Mouse (Mus musculus): ENCODE data around the gene Thap8.

Gene Thap8

DNA sequence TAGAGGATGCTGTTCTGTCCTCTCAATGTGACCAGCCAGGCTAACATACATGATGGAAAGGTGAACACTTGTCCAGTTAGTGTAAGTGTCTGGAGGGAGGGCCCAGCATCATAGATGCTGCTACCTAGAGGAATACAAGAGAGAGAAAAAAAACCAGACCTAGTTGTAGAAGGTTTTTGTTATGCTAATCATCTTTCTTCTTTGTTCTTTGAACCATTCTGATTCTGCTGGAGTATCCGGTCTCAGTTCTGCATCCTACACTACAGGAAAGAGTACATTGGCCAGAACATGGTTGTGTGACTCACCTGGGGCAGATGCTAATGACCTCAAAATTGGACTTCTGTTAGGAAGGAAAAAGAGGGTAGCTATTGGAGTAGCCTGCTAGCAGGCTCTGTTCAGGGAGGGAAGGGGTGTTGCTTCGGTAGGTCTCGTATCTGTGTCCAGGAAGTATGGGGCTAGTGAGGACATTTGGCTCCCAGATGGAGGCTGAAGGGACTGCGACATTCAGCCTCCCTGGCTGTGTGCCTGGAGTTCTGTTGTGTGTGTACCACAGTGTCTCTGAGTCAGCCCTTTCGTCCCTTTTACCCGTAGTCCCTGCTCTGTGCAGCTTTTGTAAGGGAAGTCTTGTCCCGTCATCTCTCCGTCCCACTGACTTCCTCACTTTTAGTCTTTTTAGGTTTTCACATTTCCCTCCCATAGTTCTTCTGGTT lies 7.0 kb downstream of the Thap8 start:
- DNase-seq (ENCODE audit: low spot score), result no peak

- no peak for DNase-seq (ENCODE audit: low spot score)
Measured at GRCm38 (mm10) chr7:30288046-30288445, 8.2 kb downstream of the Thap8 start.

DNA sequence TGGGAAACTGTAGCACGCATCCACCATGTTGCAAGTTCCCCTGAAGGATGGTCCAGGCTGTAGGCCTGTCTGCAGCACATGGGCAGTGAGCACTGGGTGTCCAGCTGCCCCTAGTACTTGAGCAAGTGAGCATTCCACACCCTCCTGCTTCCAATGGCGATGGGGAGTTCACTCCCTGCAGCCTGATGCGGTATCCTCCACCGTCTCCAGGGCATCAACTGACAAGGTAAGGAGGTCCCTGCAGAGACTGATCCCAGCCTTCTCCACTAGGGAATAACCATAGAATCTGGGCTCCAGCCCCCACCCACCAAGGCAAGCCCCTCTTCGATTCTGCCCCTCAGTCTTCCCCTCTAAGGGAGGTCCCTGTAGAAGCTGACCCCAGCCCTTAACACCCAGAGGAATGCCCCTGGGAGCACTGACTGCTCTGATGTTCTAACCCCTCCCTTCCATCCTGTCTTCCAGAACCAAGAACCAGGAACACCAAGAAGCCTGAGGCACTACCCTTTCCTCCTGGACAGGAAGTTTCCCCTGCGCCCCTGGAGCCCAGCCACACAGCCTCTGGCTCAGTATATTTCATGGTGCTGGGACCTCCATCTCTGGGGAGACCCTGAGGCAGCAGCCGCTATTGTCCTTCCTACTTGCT lies 9.3 kb downstream of the Thap8 start:
- no peak for DNase-seq (ENCODE audit: low spot score)

- DNase-seq (ENCODE audit: low spot score), result no peak
Measured at GRCm38 (mm10) chr7:30289714-30290399, 10.0 kb downstream of the Thap8 start.

GRCm38 (mm10) chr7:30291215-30292131 lies 11.6 kb downstream of the Thap8 start, which contains the start of gene Clip3:
Gene Clip3, plus strand, starts transcription at chr7:30291728.
- DNase-seq (ENCODE audit: low spot score), result no peak

DNA sequence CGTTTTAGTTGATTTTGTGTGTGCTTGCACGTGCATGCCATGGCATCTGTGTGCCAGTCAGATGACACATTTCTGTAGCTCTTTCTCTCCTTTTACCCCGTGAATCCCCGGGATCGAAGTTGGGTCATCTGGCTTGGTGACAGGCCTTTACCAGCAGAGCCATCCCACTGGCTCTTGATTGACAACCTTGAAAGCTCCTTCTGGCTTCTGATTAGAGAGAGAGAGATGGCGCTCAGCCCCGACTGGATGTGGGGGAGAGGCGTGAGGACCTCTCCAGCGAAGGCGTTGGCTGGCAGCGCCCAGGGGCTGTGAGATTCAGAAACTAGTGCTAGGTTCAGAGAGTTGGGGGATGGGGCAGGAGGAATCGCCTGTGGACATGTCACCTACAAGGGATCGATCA lies 13.9 kb downstream of the Thap8 start:
- no peak for DNase-seq (ENCODE audit: low spot score)

DNA sequence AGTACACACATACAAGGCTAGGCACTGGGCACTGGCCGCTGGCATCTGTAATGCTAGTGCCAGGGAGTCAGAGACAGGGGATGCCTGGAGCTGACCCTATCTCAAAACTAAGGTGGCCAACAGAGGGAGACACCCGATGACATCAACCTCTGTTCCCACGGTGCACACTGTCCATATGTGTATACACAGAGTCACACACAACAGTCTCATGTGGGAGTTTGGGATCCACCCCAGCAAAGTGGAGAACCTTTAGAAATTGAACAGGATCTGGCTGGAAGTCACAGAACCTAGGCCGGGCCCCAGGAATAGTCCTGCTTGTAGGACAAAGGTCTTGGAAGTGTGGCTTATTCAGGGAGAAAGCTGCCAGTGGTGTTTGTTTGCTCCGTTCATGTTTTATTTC lies 14.4 kb downstream of the Thap8 start:
- no peak for DNase-seq (ENCODE audit: low spot score)

GRCm38 (mm10) chr7:30295103-30295502 lies 15.2 kb downstream of the Thap8 start:
- no peak for DNase-seq (ENCODE audit: low spot score)

GRCm38 (mm10) chr7:30296816-30297215 lies 16.9 kb downstream of the Thap8 start:
- no peak for DNase-seq (ENCODE audit: low spot score)

DNA sequence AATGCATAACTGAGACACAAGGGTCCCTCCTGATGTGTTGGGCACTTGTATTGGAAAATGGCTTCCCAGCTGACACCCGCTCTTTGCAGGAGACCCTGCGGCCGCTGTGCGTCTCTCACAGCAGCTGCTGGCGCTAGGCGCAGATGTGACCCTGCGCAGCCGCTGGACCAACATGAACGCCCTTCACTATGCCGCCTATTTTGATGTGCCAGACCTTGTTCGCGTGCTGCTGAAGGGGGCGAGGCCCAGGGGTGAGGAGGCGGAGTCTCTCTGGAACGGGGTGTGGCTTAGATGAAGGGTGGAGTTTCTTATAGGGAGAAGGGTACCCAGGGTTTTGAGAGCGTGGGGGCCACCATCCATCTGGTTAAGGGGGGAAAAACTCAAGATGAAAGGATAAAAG lies 17.4 kb downstream of the Thap8 start:
- no peak for DNase-seq (ENCODE audit: low spot score)

DNA sequence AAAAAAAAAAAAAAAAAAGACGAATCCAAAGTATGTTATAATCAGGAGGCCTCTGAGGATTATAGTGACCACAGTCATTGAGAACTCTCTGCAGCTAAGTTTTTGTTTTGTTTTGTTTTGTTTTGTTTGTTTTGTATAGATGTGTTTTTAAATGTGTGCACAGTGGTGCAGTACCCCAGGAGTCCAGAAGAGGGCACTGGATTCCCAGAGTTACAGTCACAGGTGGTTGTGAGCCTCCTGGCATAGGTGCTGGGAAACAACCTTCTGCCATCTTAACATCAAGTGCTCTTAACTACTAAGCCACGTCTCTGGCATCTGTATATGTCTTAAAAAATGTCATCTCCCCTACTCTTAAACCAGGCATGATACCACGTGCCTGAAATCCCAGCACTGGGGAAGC lies 21.0 kb downstream of the Thap8 start:
- DNase-seq (ENCODE audit: low spot score), result peak; percentile 42

GRCm38 (mm10) chr7:30306083-30306779 lies 26.3 kb downstream of the Thap8 start:
- DNase-seq (ENCODE audit: low spot score), result no peak

DNA sequence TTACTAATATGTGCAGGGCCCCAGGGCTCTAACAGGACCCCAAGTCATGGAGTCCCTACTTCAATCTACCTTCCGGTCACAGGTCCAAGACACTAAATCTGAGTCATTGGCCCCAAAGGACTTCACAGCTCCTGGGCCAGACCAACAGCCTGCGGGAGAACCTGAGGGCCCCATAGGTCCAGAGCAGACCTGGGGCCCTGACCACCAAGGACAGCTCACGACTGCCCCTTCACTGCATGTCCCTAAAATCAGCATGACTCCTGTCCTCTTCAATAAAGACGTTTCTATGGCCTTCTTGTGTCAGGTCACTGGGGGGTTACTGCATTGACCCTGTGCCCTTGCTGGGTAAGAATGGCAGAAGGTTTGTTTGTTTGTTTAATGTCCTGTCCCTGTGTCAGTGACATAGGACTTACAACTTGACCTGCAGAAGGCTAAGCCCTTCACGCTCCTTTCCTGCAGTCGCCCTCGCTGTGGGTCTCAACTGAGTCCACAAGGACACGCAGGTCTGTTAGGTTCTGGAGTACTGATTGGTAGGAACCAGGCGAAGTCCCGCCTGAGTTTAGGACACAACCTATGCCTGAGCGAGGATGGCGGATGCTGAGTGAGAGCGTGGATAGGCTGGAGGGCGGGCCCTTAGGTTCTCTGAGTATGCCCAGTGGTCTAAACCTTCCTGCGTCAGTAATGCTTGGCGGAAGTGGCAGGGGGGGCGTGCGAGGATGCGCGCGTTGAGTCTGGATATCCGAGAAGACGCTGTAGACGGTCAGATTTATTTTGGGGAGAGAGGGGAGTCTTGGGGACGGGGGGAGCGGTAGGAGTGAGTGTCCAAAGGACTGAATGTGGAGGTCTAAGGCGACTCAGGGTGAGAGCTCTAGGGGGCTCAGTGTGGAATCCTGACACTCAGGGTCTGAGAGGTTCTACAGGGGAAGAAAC lies 28.4 kb downstream of the Thap8 start, which contains the start of gene Alkbh6:
Gene Alkbh6 (plus strand): TSS at position 642 of the 930 bp plus-strand sequence.
- DNase-seq (ENCODE audit: low spot score), result peak; percentile 76

DNA sequence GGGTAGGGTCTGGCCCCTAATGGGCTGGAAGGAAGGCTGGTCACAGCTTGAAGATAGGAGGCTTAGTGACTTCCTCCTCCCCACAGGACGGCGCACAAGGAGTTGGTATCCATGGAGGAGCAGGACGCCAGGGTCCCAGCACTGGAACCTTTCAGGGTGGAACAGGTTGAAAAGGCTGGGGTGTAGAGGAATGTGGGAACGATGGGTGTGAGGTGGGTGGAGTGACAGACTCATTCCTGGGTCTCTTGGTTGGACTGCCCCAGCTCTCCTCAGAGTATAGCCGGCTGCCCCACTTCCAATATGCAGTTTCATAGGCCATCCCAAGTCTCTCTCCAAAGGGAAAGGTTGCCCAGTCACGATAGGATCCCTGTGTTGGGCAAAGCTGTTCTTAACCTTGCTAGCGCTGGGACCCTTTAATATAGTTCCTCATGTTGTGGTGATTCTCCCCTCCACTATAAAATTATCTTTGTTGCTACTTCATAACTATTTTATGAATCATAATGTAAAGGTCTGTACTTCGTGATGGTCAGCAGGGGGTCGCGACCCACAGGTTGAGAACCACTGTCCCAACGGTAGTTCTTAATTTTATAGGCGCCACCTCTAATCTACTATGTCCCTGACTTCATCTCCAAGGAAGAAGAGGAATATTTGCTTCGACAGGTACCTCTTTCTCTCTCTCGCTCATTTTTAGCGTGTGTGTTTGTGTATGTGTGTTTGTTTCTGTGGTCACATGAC lies 29.7 kb downstream of the Thap8 start:
- no peak for DNase-seq (ENCODE audit: low spot score)

- no peak for DNase-seq (ENCODE audit: low spot score)
Measured at GRCm38 (mm10) chr7:30310136-30310535, 30.2 kb downstream of the Thap8 start.

- no peak for DNase-seq (ENCODE audit: low spot score)
Measured at GRCm38 (mm10) chr7:30313666-30314320, 33.9 kb downstream of the Thap8 start.

- no peak for DNase-seq (ENCODE audit: low spot score)
Measured at GRCm38 (mm10) chr7:30314721-30315155, 34.8 kb downstream of the Thap8 start, which contains the start of gene Syne4. Gene Syne4, plus strand, starts transcription at chr7:30314807.

GRCm38 (mm10) chr7:30315559-30316529 lies 36.0 kb downstream of the Thap8 start:
- no peak for DNase-seq (ENCODE audit: low spot score)
